Mouse (Mus musculus) ES-Bruce4 (cell line): ENCODE data around the gene Krt32.

Source experiments
- CTCF ChIP-seq: IDR thresholded peaks from one replicate; pipeline ENCODE4 v1.8.1; 2011; ENCODE audit warnings: low read depth, low read length
- POLR2A ChIP-seq: IDR thresholded peaks from one replicate; pipeline ENCODE4 v1.8.1; 2011; ENCODE audit warnings: low read length; ENCODE audit not compliant: insufficient read depth

- no peak for TF ChIP-seq POLR2A
- no peak for TF ChIP-seq CTCF
Observed at GRCm38 (mm10) chr11:100088378-100089025, 476 bp upstream of the Krt32 start.
